Mouse (Mus musculus) limb, embryonic 12.5 days (tissue): ENCODE measurements around the gene Peli2. TPM values are rescaled to one million over a fixed set of nuclear protein-coding genes. Genes with fewer than 3 reads are reported as not detected.

ENCODE experiments used
- ATAC-seq: fragments of 200-750 bp; cut with Nextera tagmentation; 2 replicates; pipeline ENCODE4 v1.8.0; 2017; ENCODE audit warnings: low read depth, moderate TSS enrichment; ENCODE audit not compliant: insufficient number of reproducible peaks, insufficient read depth, low FRiP score, low TSS enrichment
- H3K27ac ChIP-seq: fragments of 300-500 bp; sonication (generic); 2 replicates; pipeline ENCODE4 v1.5.1; 2016; ENCODE audit warnings: mild to moderate bottlenecking, moderate library complexity
- H3K27me3 ChIP-seq: fragments of 300-500 bp; sonication (generic); 2 replicates; pipeline ENCODE4 v1.6.1; 2016; ENCODE audit warnings: mild to moderate bottlenecking, moderate library complexity
- H3K36me3 ChIP-seq: fragments of 300-500 bp; sonication (generic); 2 replicates; pipeline ENCODE4 v1.6.1; 2016; ENCODE audit warnings: mild to moderate bottlenecking, moderate library complexity
- H3K4me1 ChIP-seq: fragments of 300-500 bp; sonication (generic); replicated peaks from 2 replicates; pipeline ENCODE4 v1.6.1; 2016
- H3K4me2 ChIP-seq: fragments of 300-500 bp; sonication (generic); 2 replicates; pipeline ENCODE4 v1.6.1; 2016; ENCODE audit warnings: mild to moderate bottlenecking, moderate library complexity
- H3K4me3 ChIP-seq: fragments of 300-500 bp; sonication (generic); replicated peaks from 2 replicates; pipeline ENCODE4 v1.5.1; 2016; ENCODE audit warnings: mild to moderate bottlenecking
- H3K9ac ChIP-seq: fragments of 300-500 bp; sonication (generic); replicated peaks from 2 replicates; pipeline ENCODE4 v1.6.1; 2016; ENCODE audit warnings: mild to moderate bottlenecking, moderate library complexity
- H3K9me3 ChIP-seq: fragments of 300-500 bp; sonication (generic); 2 replicates; pipeline ENCODE4 v1.6.1; 2016; ENCODE audit warnings: mild to moderate bottlenecking, moderate library complexity
- WGBS: fragments of 180-500 bp; shearing (Covaris S2); methylation state at CpG from one replicate; pipeline ENCODE4 v1.1.7; 2016; 5-methylcytosine and 5-hydroxymethylcytosine counted together
- polyA plus RNA-seq: library from polyadenylated mRNA; unstranded; fragments of >200 nt; fragmentation: Nextera tagmentation; extraction: Ambion mirVana; gene quantifications from 2 replicates; pipeline ENCODE4 v1.2.1, GENCODE M21; 2016

The Peli2 gene
- polyA plus RNA-seq, 1 experiment from 2014 or later = 12.3 TPM

GRCm38 (mm10) chr14:48171268-48171667 is 50.6 kb downstream of the Peli2 start:
- Histone ChIP-seq H3K36me3 (peaks cover 12% of the 10 kb centered on the region; the same call in 1 of the 2 replicates), H3K9ac (no peak overlapping the region), H3K4me2 (no peak overlapping the region), H3K9me3 (no peaks in the 10 kb centered on the region), H3K4me3 (no peak overlapping the region), H3K27ac (no peak overlapping the region), H3K27me3 (no peaks in the 10 kb centered on the region), H3K4me1 (peaks cover 21% of the 10 kb centered on the region)
- no peak for ATAC-seq
- WGBS = 87% methylated on average over 12 of the region's 12 CpGs

- Histone ChIP-seq H3K9me3 (no peaks in the 10 kb centered on the region), H3K9ac (no peak overlapping the region), H3K27ac (no peak overlapping the region), H3K36me3 (peaks cover 12% of the 10 kb centered on the region; the same call in 1 of the 2 replicates), H3K27me3 (no peaks in the 10 kb centered on the region), H3K4me1 (peaks cover 19% of the 10 kb centered on the region), H3K4me3 (no peak overlapping the region), H3K4me2 (no peak overlapping the region)
- ATAC-seq = no peak; the same call in 1 of the 2 replicates
- 72% methylated on average over 8 of the region's 8 CpGs for WGBS
These were observed 51.4 kb downstream of the Peli2 start for GRCm38 (mm10) chr14:48172026-48172425.

GRCm38 (mm10) chr14:48172876-48173275 is 52.3 kb downstream of the Peli2 start:
- Histone ChIP-seq H3K4me2 (no peak overlapping the region), H3K4me1 (peaks cover 16% of the 10 kb centered on the region), H3K9ac (no peak overlapping the region), H3K4me3 (no peak overlapping the region), H3K36me3 (peaks cover 12% of the 10 kb centered on the region; the same call in 1 of the 2 replicates), H3K27me3 (no peaks in the 10 kb centered on the region), H3K9me3 (no peaks in the 10 kb centered on the region), H3K27ac (no peak overlapping the region)
- no peak for ATAC-seq
- 89% methylated on average over 8 of the region's 8 CpGs for WGBS

- no peak overlapping the region for H3K9ac ChIP-seq
- H3K4me2 ChIP-seq = no peak overlapping the region
- H3K27ac ChIP-seq = peak overlapping the region; percentile 29; the same call in 1 of the 2 replicates
- H3K36me3 ChIP-seq = peaks cover 9% of the 10 kb centered on the region; the same call in 1 of the 2 replicates
- H3K4me3 ChIP-seq = no peak overlapping the region
- H3K9me3 ChIP-seq = no peaks in the 10 kb centered on the region
- H3K4me1 ChIP-seq = peaks cover 11% of the 10 kb centered on the region
- H3K27me3 ChIP-seq = no peaks in the 10 kb centered on the region
- WGBS = 46% methylated on average over 9 of the region's 9 CpGs
- no peak for ATAC-seq
These were observed 53.2 kb downstream of the Peli2 start for GRCm38 (mm10) chr14:48173840-48174239.

DNA sequence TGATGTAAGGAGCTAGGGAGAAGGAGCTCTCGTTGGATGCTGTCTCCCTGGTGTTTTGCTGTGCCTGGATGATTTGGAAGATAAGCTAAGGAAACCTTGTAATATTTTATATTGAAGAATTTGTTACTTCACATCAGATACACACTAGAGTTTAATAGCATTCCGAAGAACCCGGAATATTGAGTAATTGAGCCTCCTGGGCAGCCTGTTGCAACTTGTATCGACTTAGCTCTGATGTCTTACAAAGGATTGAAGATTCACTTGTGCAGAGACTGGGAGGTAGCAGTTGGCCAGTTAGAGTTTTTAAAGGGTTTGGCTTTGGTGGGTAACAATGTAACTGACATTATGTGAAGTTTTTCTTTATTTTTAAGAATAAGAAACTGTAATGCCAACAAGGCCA is 53.7 kb downstream of the Peli2 start:
- ATAC-seq = no peak
- Histone ChIP-seq H3K9me3 (no peaks in the 10 kb centered on the region), H3K4me3 (no peak overlapping the region), H3K4me2 (no peak overlapping the region), H3K36me3 (peaks cover 9% of the 10 kb centered on the region; the same call in 1 of the 2 replicates), H3K9ac (no peak overlapping the region), H3K4me1 (peaks cover 11% of the 10 kb centered on the region), H3K27me3 (no peaks in the 10 kb centered on the region), H3K27ac (no peak overlapping the region)
- WGBS = 75% methylated on average over 4 of the region's 4 CpGs

- H3K4me1 ChIP-seq = peaks cover 11% of the 10 kb centered on the region
- no peaks in the 10 kb centered on the region for H3K27me3 ChIP-seq
- no peak for ATAC-seq
- H3K36me3 ChIP-seq = peaks cover 6% of the 10 kb centered on the region; the same call in 1 of the 2 replicates
- no peaks in the 10 kb centered on the region for H3K9me3 ChIP-seq
- no peak overlapping the region for H3K9ac ChIP-seq
- H3K4me2 ChIP-seq = no peak overlapping the region
- H3K27ac ChIP-seq = no peak overlapping the region
- 71% methylated on average over 8 of the region's 8 CpGs for WGBS
- H3K4me3 ChIP-seq = no peak overlapping the region
These were observed 54.5 kb downstream of the Peli2 start for GRCm38 (mm10) chr14:48175115-48175514.

DNA sequence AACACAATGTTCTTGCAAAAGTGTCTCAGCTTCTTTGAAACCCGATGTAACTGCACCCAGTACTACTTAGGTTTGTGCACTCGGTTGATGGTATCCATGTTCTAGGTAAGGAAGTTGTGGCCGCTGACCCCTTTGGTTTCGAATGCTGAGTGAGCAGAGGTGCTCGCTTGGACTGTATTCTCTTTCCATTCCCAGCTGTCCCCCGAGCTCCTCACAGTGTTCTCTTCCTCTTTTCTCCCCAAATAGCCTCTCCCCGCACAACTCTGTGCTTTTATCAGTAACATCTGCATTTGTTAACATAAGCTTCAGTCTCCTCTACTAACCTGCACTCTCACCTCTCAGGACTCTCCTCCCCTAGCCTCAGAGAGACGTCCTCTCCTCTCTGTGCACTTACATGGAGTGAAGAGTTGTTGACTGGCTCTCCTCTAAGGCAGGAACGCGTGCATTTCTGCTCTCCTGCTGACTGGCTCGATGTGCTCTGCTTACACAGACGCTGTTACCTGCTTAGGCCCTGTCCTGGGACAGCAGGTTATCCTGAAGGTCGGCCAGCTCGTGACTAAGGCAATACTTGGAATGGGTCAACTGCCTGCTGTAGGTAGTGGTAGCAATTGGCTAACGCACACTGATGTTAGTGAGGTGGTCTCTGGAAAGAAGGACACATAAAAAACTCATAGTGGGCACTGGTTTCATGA is 57.8 kb downstream of the Peli2 start:
- Histone ChIP-seq H3K9ac (no peak overlapping the region), H3K27ac (no peak overlapping the region), H3K9me3 (peaks cover 16% of the 10 kb centered on the region; the same call in 1 of the 2 replicates), H3K27me3 (no peaks in the 10 kb centered on the region), H3K4me3 (no peak overlapping the region), H3K36me3 (peaks cover 17% of the 10 kb centered on the region; the same call in 1 of the 2 replicates), H3K4me2 (no peak overlapping the region), H3K4me1 (peaks cover 3% of the 10 kb centered on the region; the same call in 1 of the 2 replicates)
- 82% methylated on average over 15 of the region's 15 CpGs for WGBS
- no peak for ATAC-seq

DNA sequence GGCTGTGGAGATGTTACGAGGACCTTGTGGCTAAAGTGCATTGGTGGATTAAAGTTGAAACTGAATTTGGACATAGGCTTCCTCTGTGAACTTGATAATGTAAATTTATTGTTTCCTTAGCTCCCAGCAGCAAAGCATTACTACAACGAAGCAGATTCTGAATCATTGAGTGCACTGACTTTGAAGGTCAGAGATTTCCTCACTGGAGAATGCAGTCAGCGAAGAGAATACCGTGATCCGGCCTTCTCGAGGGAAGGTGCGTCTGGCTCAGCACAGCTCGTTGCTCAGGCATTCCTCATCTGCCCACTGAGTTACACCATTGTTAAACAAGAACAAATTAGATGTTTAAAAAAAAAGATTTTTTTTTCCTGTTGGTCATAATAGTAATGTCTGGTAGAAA is 58.4 kb downstream of the Peli2 start:
- ATAC-seq = no peak
- 85% methylated on average over 8 of the region's 8 CpGs for WGBS
- Histone ChIP-seq H3K9ac (no peak overlapping the region), H3K27ac (no peak overlapping the region), H3K4me2 (no peak overlapping the region), H3K27me3 (no peaks in the 10 kb centered on the region), H3K4me3 (no peak overlapping the region), H3K9me3 (peaks cover 17% of the 10 kb centered on the region; the same call in 1 of the 2 replicates), H3K4me1 (peaks cover 3% of the 10 kb centered on the region; the same call in 1 of the 2 replicates), H3K36me3 (peaks cover 20% of the 10 kb centered on the region; the same call in 1 of the 2 replicates)

GRCm38 (mm10) chr14:48186302-48186701 is 65.7 kb downstream of the Peli2 start:
- Histone ChIP-seq H3K9me3 (peaks cover 17% of the 10 kb centered on the region; the same call in 1 of the 2 replicates), H3K27me3 (no peaks in the 10 kb centered on the region), H3K4me1 (0 out of 2 replicates have a peak, but pooled peaks cover 10% of the 10 kb centered on the region), H3K4me2 (no peak overlapping the region), H3K36me3 (peaks cover 27% of the 10 kb centered on the region), H3K27ac (no peak overlapping the region), H3K9ac (no peak overlapping the region), H3K4me3 (no peak overlapping the region)
- WGBS = 82% methylated on average over 6 of the region's 6 CpGs
- ATAC-seq = no peak

DNA sequence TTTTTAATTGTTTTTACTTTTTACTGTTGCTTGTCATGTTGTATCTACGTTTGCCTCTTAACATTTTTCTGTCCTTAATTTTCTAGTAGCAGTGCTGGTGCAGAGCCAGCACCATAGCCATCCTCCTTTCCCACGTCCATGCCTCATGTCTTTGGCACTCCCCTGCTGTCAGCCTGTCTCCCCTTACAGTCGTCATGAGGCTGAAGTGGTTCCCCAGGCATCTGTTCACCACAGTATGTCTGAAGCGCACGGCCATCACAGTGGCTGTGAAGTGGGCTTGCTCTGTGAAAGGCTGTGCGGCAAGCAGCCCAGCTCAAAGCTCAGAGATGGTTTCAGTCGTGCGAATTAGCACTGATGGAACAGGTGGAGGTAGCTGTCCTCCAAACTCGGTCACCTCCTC is 66.5 kb downstream of the Peli2 start:
- 72% methylated on average over 9 of the region's 9 CpGs for WGBS
- H3K27ac ChIP-seq = no peak overlapping the region

GRCm38 (mm10) chr14:48189330-48189729 is 68.7 kb downstream of the Peli2 start:
- H3K27ac ChIP-seq = no peak overlapping the region
- H3K36me3 ChIP-seq = peaks cover 13% of the 10 kb centered on the region
- no peaks in the 10 kb centered on the region for H3K9me3 ChIP-seq
- WGBS = 41% methylated on average over 8 of the region's 8 CpGs
- no peak overlapping the region for H3K4me2 ChIP-seq
- no peak overlapping the region for H3K9ac ChIP-seq
- no peak overlapping the region for H3K4me3 ChIP-seq
- H3K4me1 ChIP-seq = 0 out of 2 replicates have a peak, but pooled peaks cover 10% of the 10 kb centered on the region
- H3K27me3 ChIP-seq = no peaks in the 10 kb centered on the region
- ATAC-seq = no peak

More for the DNA sequence above, 66.5 kb downstream of the Peli2 start:
- Histone ChIP-seq H3K27me3 (no peaks in the 10 kb centered on the region), H3K4me1 (0 out of 2 replicates have a peak, but pooled peaks cover 10% of the 10 kb centered on the region), H3K9me3 (peaks cover 15% of the 10 kb centered on the region; the same call in 1 of the 2 replicates), H3K4me2 (no peak overlapping the region), H3K9ac (no peak overlapping the region), H3K4me3 (no peak overlapping the region), H3K36me3 (peaks cover 25% of the 10 kb centered on the region)
- ATAC-seq = no peak
